In genomic region chr14:9488585-9488984, GRCm38 (mm10) we compare ENCODE assay signal across 25 mouse cellular contexts.
DNase-seq lines count a peak whose midpoint lies in the region; ATAC-seq and TF ChIP-seq lines count a peak whose summit lies in the region.
"Had no signal": no experiment of that assay in that cellular context is flagged by ENCODE, and none has a peak within 500 bp of the region (broad histone marks: within the 10 kb centered on the region; RNA-seq: fewer than 3 reads in every experiment).

No protein-coding gene starts in this region.

- H3K27me3 ChIP-seq in intestine, embryonic 15.5 days (replicated peaks), result no peaks in the 10 kb centered on the region
- 0 out of 2 replicates have a peak, but pooled peaks cover 3% of the 10 kb centered on the region for H3K27me3 ChIP-seq in intestine, postnatal 0 days (replicated peaks; ENCODE audit: control insufficient read depth, insufficient read depth, low read length)
- no peaks in the 10 kb centered on the region for H3K27me3 ChIP-seq in limb, embryonic 14.5 days (ENCODE audit: control insufficient read depth, insufficient read depth, low read length)
- H3K27me3 ChIP-seq in limb, embryonic 10.5 days (ENCODE audit: low read depth, poor library complexity, severe bottlenecking), result 0 out of 2 replicates have a peak, but pooled peaks cover 3% of the 10 kb centered on the region
- no peaks in the 10 kb centered on the region for H3K27me3 ChIP-seq in intestine, embryonic 16.5 days (replicated peaks; ENCODE audit: control insufficient read depth, insufficient read depth, low read length)
- H3K27me3 ChIP-seq: embryonic facial prominence, embryonic 13.5 days; forebrain, embryonic 12.5 days; Patski had no signal

- H3K9ac ChIP-seq in intestine, embryonic 15.5 days, result no peak overlapping the region
- H3K9ac ChIP-seq in intestine, postnatal 0 days (ENCODE audit: low read depth, low read length), result no peak overlapping the region
- no peak overlapping the region for H3K9ac ChIP-seq in limb, embryonic 14.5 days (ENCODE audit: low read depth, low read length, severe bottlenecking)
- H3K9ac ChIP-seq in intestine, embryonic 16.5 days (ENCODE audit: low read depth, low read length), result no peak overlapping the region
- H3K9ac ChIP-seq: embryonic facial prominence, embryonic 13.5 days; embryonic facial prominence, embryonic 15.5 days; forebrain, embryonic 12.5 days had no signal

- 3% methylated on average over 1 of the region's 1 CpGs for WGBS in intestine, embryonic 15.5 days
- 5% methylated on average over 1 of the region's 1 CpGs for WGBS in intestine, postnatal 0 days
- 9% methylated on average over 1 of the region's 1 CpGs for WGBS in limb, embryonic 14.5 days
- 7% methylated on average over 1 of the region's 1 CpGs for WGBS in limb, embryonic 10.5 days
- WGBS in intestine, embryonic 16.5 days, result 22% methylated on average over 1 of the region's 1 CpGs

- no peak for TF ChIP-seq POLR2A in limb, embryonic 14.5 days (IDR thresholded peaks at IDR 0.05; ENCODE audit: borderline replicate concordance, extremely low read depth, insufficient read depth, insufficient read length)

- no peaks in the 10 kb centered on the region for H3K4me1 ChIP-seq in intestine, embryonic 15.5 days (replicated peaks)
- H3K4me1 ChIP-seq in intestine, postnatal 0 days (replicated peaks; ENCODE audit: control insufficient read depth, insufficient read depth, low read length), result no peaks in the 10 kb centered on the region
- no peaks in the 10 kb centered on the region for H3K4me1 ChIP-seq in limb, embryonic 14.5 days (ENCODE audit: control insufficient read depth, insufficient read depth, low read length)
- H3K4me1 ChIP-seq in limb, embryonic 10.5 days, result 0 out of 2 replicates have a peak, but pooled peaks cover 12% of the 10 kb centered on the region
- H3K4me1 ChIP-seq in intestine, embryonic 16.5 days (ENCODE audit: control insufficient read depth, insufficient read depth, low read length), result peaks cover 7% of the 10 kb centered on the region
- H3K4me1 ChIP-seq: embryonic facial prominence, embryonic 13.5 days; embryonic facial prominence, embryonic 15.5 days; forebrain, embryonic 10.5 days; forebrain, embryonic 12.5 days had no signal

- H3K27ac ChIP-seq in intestine, embryonic 15.5 days, result no peak overlapping the region
- no peak overlapping the region for H3K27ac ChIP-seq in intestine, postnatal 0 days (ENCODE audit: low read depth, low read length)
- no peak overlapping the region for H3K27ac ChIP-seq in limb, embryonic 14.5 days (replicated peaks; ENCODE audit: low read depth, low read length)
- no peak overlapping the region for H3K27ac ChIP-seq in limb, embryonic 10.5 days
- H3K27ac ChIP-seq in intestine, embryonic 16.5 days (ENCODE audit: low read length), result no peak overlapping the region
- H3K27ac ChIP-seq: embryonic facial prominence, embryonic 13.5 days; embryonic facial prominence, embryonic 15.5 days; forebrain, embryonic 10.5 days; forebrain, embryonic 12.5 days had no signal

- no peak overlapping the region for H3K4me3 ChIP-seq in intestine, embryonic 15.5 days (replicated peaks)
- no peak overlapping the region for H3K4me3 ChIP-seq in intestine, postnatal 0 days (ENCODE audit: low read depth, low read length)
- no peak overlapping the region for H3K4me3 ChIP-seq in limb, embryonic 14.5 days (replicated peaks; ENCODE audit: low read length)
- H3K4me3 ChIP-seq in limb, embryonic 10.5 days, result no peak overlapping the region
- H3K4me3 ChIP-seq in intestine, embryonic 16.5 days (ENCODE audit: low read length), result no peak overlapping the region
- H3K4me3 ChIP-seq: embryonic facial prominence, embryonic 13.5 days; embryonic facial prominence, embryonic 15.5 days; erythroblast, embryonic 14.5 days; forebrain, embryonic 10.5 days; forebrain, embryonic 12.5 days had no signal

- peak; percentile 73 for ATAC-seq in intestine, embryonic 15.5 days
- no peak for ATAC-seq in intestine, postnatal 0 days
- no peak for ATAC-seq in limb, embryonic 14.5 days (ENCODE audit: low FRiP score, low read depth)
- ATAC-seq in intestine, embryonic 16.5 days, result peak; percentile 66
- ATAC-seq: activated CD4-positive, CD25-positive, alpha-beta regulatory T cell, adult 4 months; forebrain, embryonic 14.5 days; forebrain, embryonic 16.5 days; Patski had no signal

- DNase-seq in limb, embryonic 14.5 days (ENCODE audit: low spot score), result peak; percentile 14
- no peak for DNase-seq in limb, embryonic 10.5 days (ENCODE audit: low spot score)
- no peak for DNase-seq in layer of hippocampus, postnatal 36 days
- DNase-seq in cerebellum, adult 11-12 months, result no peak
- DNase-seq: adrenal gland, adult 8-10 months; adrenal gland, postnatal 14 days; adrenal gland, postnatal 36 days; cerebellum, adult 18-20 months; cerebellum, adult 8-10 months; cerebellum, adult 9-11 months; cerebellum, postnatal 14 days; cerebellum, postnatal 36 days; embryo, embryonic 11 days had no signal

- H3K9me3 ChIP-seq in intestine, embryonic 15.5 days, result no peaks in the 10 kb centered on the region
- no peaks in the 10 kb centered on the region for H3K9me3 ChIP-seq in intestine, postnatal 0 days (ENCODE audit: control insufficient read depth)
- H3K9me3 ChIP-seq in limb, embryonic 14.5 days (ENCODE audit: control insufficient read depth, low read length), result no peaks in the 10 kb centered on the region
- no peaks in the 10 kb centered on the region for H3K9me3 ChIP-seq in limb, embryonic 10.5 days (replicated peaks)
- no peaks in the 10 kb centered on the region for H3K9me3 ChIP-seq in intestine, embryonic 16.5 days (ENCODE audit: control insufficient read depth, low read length)
- H3K9me3 ChIP-seq: embryonic facial prominence, embryonic 13.5 days; embryonic facial prominence, embryonic 15.5 days; forebrain, embryonic 10.5 days; forebrain, embryonic 12.5 days had no signal

- no peak for TF ChIP-seq CTCF in intestine, postnatal 0 days (IDR thresholded peaks at IDR 0.05; ENCODE audit: low read depth)

- no peak overlapping the region for H3K4me2 ChIP-seq in intestine, embryonic 15.5 days (replicated peaks)
- H3K4me2 ChIP-seq in intestine, postnatal 0 days (replicated peaks; ENCODE audit: low read depth), result no peak overlapping the region
- no peak overlapping the region for H3K4me2 ChIP-seq in limb, embryonic 14.5 days (replicated peaks; ENCODE audit: low read depth, low read length, severe bottlenecking)
- H3K4me2 ChIP-seq in intestine, embryonic 16.5 days (ENCODE audit: low read depth, low read length), result no peak overlapping the region
- H3K4me2 ChIP-seq: embryonic facial prominence, embryonic 13.5 days; embryonic facial prominence, embryonic 15.5 days; forebrain, embryonic 12.5 days had no signal

- no peaks in the 10 kb centered on the region for H3K36me3 ChIP-seq in intestine, embryonic 15.5 days
- H3K36me3 ChIP-seq in intestine, postnatal 0 days (ENCODE audit: control insufficient read depth, insufficient read depth), result no peaks in the 10 kb centered on the region
- no peaks in the 10 kb centered on the region for H3K36me3 ChIP-seq in limb, embryonic 14.5 days (ENCODE audit: control insufficient read depth, insufficient read depth, low read length)
- H3K36me3 ChIP-seq in limb, embryonic 10.5 days, result no peaks in the 10 kb centered on the region
- H3K36me3 ChIP-seq in intestine, embryonic 16.5 days (ENCODE audit: control insufficient read depth, insufficient read depth, low read length), result no peaks in the 10 kb centered on the region
- H3K36me3 ChIP-seq: embryonic facial prominence, embryonic 13.5 days; embryonic facial prominence, embryonic 15.5 days; forebrain, embryonic 10.5 days; forebrain, embryonic 12.5 days had no signal

Comparison
In these comparisons a context has a peak if more than half of its experiments do, and no peak if none do; other contexts are left out.
1. ATAC-seq: peak in intestine, embryonic 15.5 days (single experiment) and intestine, embryonic 16.5 days (single experiment); none in intestine, postnatal 0 days (single experiment) and limb, embryonic 14.5 days (single experiment).